Mouse (Mus musculus) stomach, embryonic 16.5 days (tissue): ENCODE data around the gene Vcam1. TPM values are rescaled to one million over a fixed set of nuclear protein-coding genes. Genes with fewer than 3 reads are reported as not detected.
A peak's percentile ranks its signal among the peaks of the same experiment; 100 is the strongest.

Experiments
- ATAC-seq: fragments of 200-750 bp; cut with Nextera tagmentation; 2 replicates; pipeline ENCODE4 v1.8.0; 2017; ENCODE audit warnings: moderate number of reproducible peaks, moderate TSS enrichment; ENCODE audit not compliant: insufficient read depth, low FRiP score
- H3K27ac ChIP-seq: fragments of 300-500 bp; sonication (generic); 2 replicates; pipeline ENCODE4 v1.5.1; 2014; ENCODE audit warnings: low read length
- H3K27me3 ChIP-seq: fragments of 300-500 bp; sonication (generic); 2 replicates; pipeline ENCODE4 v1.6.1; 2014; ENCODE audit warnings: low read length, control low read depth, mixed read lengths; ENCODE audit not compliant: control insufficient read depth, insufficient read depth
- H3K36me3 ChIP-seq: fragments of 300-500 bp; sonication (generic); 2 replicates; pipeline ENCODE4 v1.6.1; 2014; ENCODE audit warnings: low read length; ENCODE audit not compliant: control insufficient read depth, insufficient read depth
- H3K4me1 ChIP-seq: fragments of 300-500 bp; sonication (generic); 2 replicates; pipeline ENCODE4 v1.6.1; 2014; ENCODE audit warnings: low read length, control low read depth, mixed read lengths; ENCODE audit not compliant: control insufficient read depth, insufficient read depth
- H3K4me2 ChIP-seq: fragments of 300-500 bp; sonication (generic); 2 replicates; pipeline ENCODE4 v1.6.1; 2014; ENCODE audit warnings: low read depth, low read length, mixed read lengths
- H3K4me3 ChIP-seq: fragments of 300-500 bp; sonication (generic); replicated peaks from 2 replicates; pipeline ENCODE4 v1.5.1; 2014; ENCODE audit warnings: mild to moderate bottlenecking, low read length
- H3K9ac ChIP-seq: fragments of 300-500 bp; sonication (generic); 2 replicates; pipeline ENCODE4 v1.6.1; 2014; ENCODE audit warnings: low read length
- H3K9me3 ChIP-seq: fragments of 300-500 bp; sonication (generic); replicated peaks from 2 replicates; pipeline ENCODE4 v1.6.1; 2016; ENCODE audit warnings: low read length, control low read depth; ENCODE audit not compliant: control insufficient read depth
- WGBS: fragments of 180-500 bp; shearing (Covaris S2); extraction: QIAGEN DNeasy Blood & Tissue Kit; methylation state at CpG from one replicate; pipeline ENCODE4 v1.1.7; 2014; 5-methylcytosine and 5-hydroxymethylcytosine counted together
- polyA plus RNA-seq: library from polyadenylated mRNA; unstranded; fragments of >200 nt; fragmentation: Nextera tagmentation; extraction: Ambion mirVana; gene quantifications from 2 replicates; pipeline ENCODE4 v1.2.1, GENCODE M21; 2015

Gene Vcam1
- 63.3 and 65.7 TPM in 2 replicates for polyA plus RNA-seq

DNA sequence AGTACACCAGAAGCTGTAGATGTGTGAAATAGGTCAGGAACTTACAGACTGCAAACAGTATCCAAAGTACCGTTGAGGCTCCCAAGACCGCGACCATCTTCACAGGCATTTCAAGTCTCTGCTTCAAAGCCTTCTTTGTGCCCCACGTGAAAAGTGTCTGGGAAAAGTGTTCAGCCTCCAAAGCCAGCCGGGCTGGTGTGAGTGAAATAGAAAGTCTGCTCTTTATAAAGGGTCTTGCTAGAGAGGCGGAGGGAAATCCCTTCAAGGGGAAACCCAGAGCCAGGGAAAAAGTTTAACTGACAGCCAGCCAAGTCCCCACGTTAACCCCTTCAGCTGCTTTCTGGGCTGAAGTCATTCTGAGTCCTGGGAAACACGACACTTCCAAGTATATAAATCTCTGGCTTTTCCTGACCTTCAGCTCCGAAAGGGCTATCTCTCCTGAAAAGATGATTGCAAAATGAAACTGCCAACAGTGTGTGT lies at the start of gene Vcam1:
Vcam1 (minus strand) TSS at position 430 of the 480 bp plus-strand sequence.
- peak within 1 kb of the TSS; percentile 70 for H3K9ac ChIP-seq
- 0 out of 2 replicates have a peak, but pooled peaks cover 2% of the 10 kb centered on the region for H3K36me3 ChIP-seq
- H3K4me2 ChIP-seq: peak within 1 kb of the TSS; percentile 49
- 8% methylated on average over 9 of the region's 9 CpGs for WGBS
- peak; percentile 62; the same call in 1 of the 2 replicates for ATAC-seq
- peak within 1 kb of the TSS; percentile 62 for H3K27ac ChIP-seq
- H3K27me3 ChIP-seq: no peaks in the 10 kb centered on the region
- H3K4me1 ChIP-seq: 0 out of 2 replicates have a peak, but pooled peaks cover 12% of the 10 kb centered on the region
- H3K4me3 ChIP-seq: peak within 1 kb of the TSS; percentile 51
- no peaks in the 10 kb centered on the region for H3K9me3 ChIP-seq

DNA sequence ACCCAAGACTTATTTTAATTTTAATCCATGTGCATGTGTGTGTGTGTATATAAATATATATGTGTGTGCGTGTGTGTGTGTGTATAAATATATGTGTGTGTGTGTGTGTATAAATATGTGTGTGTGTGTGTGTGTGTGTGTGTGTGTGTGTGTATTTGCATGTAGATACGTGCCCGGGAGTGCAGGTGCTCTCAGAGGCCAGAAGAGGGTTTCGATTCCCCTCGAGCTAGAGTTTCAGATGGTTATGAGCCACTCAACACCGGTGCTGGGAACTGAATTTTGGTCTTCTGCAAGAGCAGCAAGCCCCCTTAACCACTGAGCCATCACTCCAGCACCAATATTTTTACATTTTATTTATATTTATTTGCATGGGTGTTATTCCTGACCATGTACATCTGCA lies 45.6 kb upstream of the Vcam1 start:
- no peaks in the 10 kb centered on the region for H3K9me3 ChIP-seq
- H3K27ac ChIP-seq: no peak overlapping the region
- H3K4me2 ChIP-seq: no peak overlapping the region
- H3K4me1 ChIP-seq: no peaks in the 10 kb centered on the region
- no peaks in the 10 kb centered on the region for H3K36me3 ChIP-seq
- H3K4me3 ChIP-seq: no peak overlapping the region
- H3K9ac ChIP-seq: no peak overlapping the region
- no peaks in the 10 kb centered on the region for H3K27me3 ChIP-seq
- ATAC-seq: no peak
- 85% methylated on average over 6 of the region's 6 CpGs for WGBS

- H3K4me1 ChIP-seq: no peaks in the 10 kb centered on the region
- H3K27ac ChIP-seq: no peak overlapping the region
- H3K4me3 ChIP-seq: no peak overlapping the region
- H3K9ac ChIP-seq: no peak overlapping the region
- WGBS: 77% methylated on average over 5 of the region's 5 CpGs
- no peaks in the 10 kb centered on the region for H3K27me3 ChIP-seq
- no peaks in the 10 kb centered on the region for H3K9me3 ChIP-seq
- ATAC-seq: no peak
- H3K36me3 ChIP-seq: no peaks in the 10 kb centered on the region
- H3K4me2 ChIP-seq: no peak overlapping the region
Observed at GRCm38 (mm10) chr3:116171461-116171860, 42.0 kb upstream of the Vcam1 start.

DNA sequence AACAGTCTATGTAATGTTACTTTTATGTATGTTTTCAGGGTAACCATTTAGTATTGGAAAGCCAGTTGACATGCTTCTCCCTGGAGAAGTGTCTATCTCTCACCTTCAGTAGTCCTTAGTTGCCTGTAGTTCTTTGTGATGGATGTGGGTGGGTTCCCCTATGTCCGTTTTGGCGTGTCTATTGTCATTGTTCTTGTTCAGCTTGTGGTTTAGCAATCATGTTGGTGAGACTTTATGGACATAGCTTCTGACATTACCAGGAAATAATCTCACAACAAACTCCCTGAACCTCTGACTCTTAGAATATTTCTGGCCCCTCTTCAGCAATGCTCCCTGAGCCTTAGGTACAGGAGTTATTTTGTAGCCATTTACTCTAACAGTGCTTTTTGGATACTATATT lies 38.6 kb upstream of the Vcam1 start:
- Histone ChIP-seq H3K4me2 (no peak overlapping the region), H3K9me3 (no peaks in the 10 kb centered on the region), H3K9ac (no peak overlapping the region), H3K4me1 (no peaks in the 10 kb centered on the region), H3K27ac (no peak overlapping the region), H3K4me3 (no peak overlapping the region), H3K27me3 (no peaks in the 10 kb centered on the region), H3K36me3 (no peaks in the 10 kb centered on the region)
- 75% methylated on average over 2 of the region's 2 CpGs for WGBS
- no peak for ATAC-seq

GRCm38 (mm10) chr3:116166296-116166695 lies 36.8 kb upstream of the Vcam1 start:
- Histone ChIP-seq H3K36me3 (no peaks in the 10 kb centered on the region), H3K9ac (no peak overlapping the region), H3K4me3 (no peak overlapping the region), H3K9me3 (no peaks in the 10 kb centered on the region), H3K4me1 (no peaks in the 10 kb centered on the region), H3K4me2 (no peak overlapping the region), H3K27me3 (no peaks in the 10 kb centered on the region), H3K27ac (no peak overlapping the region)
- WGBS: 54% methylated on average over 8 of the region's 8 CpGs
- ATAC-seq: no peak

DNA sequence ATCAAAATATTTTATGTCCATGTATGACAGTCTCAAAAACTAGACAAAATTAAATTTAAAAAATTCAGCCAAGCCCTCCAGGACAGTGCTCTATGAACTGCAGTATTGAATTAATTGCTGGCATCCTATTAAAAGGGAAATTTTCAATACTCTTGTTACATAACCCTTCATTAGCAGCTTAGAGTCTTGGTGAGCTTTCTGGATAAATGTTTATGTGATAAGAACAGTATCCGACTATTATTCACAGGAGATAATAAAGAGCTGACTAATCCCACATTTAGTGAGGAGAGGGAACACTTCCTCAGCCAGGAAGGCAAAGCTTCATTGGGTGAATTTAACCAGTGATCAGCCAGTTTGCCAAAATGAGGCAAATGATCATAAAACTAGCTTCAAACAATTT lies 35.5 kb upstream of the Vcam1 start:
- H3K9ac ChIP-seq: no peak overlapping the region

GRCm38 (mm10) chr3:116163517-116163916 lies 34.0 kb upstream of the Vcam1 start:
- ATAC-seq: no peak
- H3K27me3 ChIP-seq: no peaks in the 10 kb centered on the region
- no peaks in the 10 kb centered on the region for H3K4me1 ChIP-seq
- 80% methylated on average over 5 of the region's 5 CpGs for WGBS
- no peaks in the 10 kb centered on the region for H3K9me3 ChIP-seq
- no peak overlapping the region for H3K27ac ChIP-seq
- H3K4me2 ChIP-seq: no peak overlapping the region
- no peaks in the 10 kb centered on the region for H3K36me3 ChIP-seq
- H3K4me3 ChIP-seq: no peak overlapping the region
- no peak overlapping the region for H3K9ac ChIP-seq

More for the DNA sequence above, 35.5 kb upstream of the Vcam1 start:
- H3K9me3 ChIP-seq: no peaks in the 10 kb centered on the region
- H3K27ac ChIP-seq: no peak overlapping the region
- no peak overlapping the region for H3K4me3 ChIP-seq
- 49% methylated on average over 1 of the region's 1 CpGs for WGBS
- H3K4me1 ChIP-seq: no peaks in the 10 kb centered on the region
- H3K36me3 ChIP-seq: no peaks in the 10 kb centered on the region
- no peak overlapping the region for H3K4me2 ChIP-seq
- no peak for ATAC-seq
- H3K27me3 ChIP-seq: no peaks in the 10 kb centered on the region

GRCm38 (mm10) chr3:116162097-116162666 lies 32.7 kb upstream of the Vcam1 start:
- no peak overlapping the region for H3K4me2 ChIP-seq
- 73% methylated on average over 9 of the region's 9 CpGs for WGBS
- no peak overlapping the region for H3K4me3 ChIP-seq
- ATAC-seq: no peak
- H3K4me1 ChIP-seq: no peaks in the 10 kb centered on the region
- no peaks in the 10 kb centered on the region for H3K9me3 ChIP-seq
- H3K27me3 ChIP-seq: no peaks in the 10 kb centered on the region
- H3K9ac ChIP-seq: no peak overlapping the region
- no peaks in the 10 kb centered on the region for H3K36me3 ChIP-seq
- H3K27ac ChIP-seq: no peak overlapping the region

DNA sequence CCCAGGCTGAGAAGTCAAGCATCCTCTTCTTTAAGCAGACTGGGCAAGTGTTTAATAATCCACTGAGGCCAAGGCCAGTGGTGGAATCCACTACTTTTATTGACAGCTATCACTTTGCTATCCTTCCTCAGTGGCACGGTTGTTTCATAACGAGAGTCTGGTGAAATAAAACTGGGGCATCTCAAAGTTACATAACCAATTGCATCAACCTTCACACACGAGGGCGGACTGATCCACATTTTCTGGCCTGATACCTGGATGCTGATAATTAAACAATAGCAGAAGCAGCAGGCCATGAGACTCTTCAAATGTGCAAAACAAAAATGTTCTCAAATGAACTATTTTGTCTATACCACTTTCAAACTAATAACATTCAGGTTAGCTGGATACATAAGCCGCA lies 29.9 kb upstream of the Vcam1 start:
- no peak overlapping the region for H3K4me3 ChIP-seq
- H3K27ac ChIP-seq: no peak overlapping the region
- H3K4me2 ChIP-seq: no peak overlapping the region
- no peaks in the 10 kb centered on the region for H3K36me3 ChIP-seq
- no peak overlapping the region for H3K9ac ChIP-seq
- H3K4me1 ChIP-seq: no peaks in the 10 kb centered on the region
- no peaks in the 10 kb centered on the region for H3K9me3 ChIP-seq
- H3K27me3 ChIP-seq: no peaks in the 10 kb centered on the region
- ATAC-seq: no peak
- 93% methylated on average over 5 of the region's 5 CpGs for WGBS
